Mouse (Mus musculus) right cerebral cortex, postnatal 4 days (tissue): ENCODE measurements at regions not wholly inside any gene's neighbourhood (a gene's known extent, or its start where the extent isn't known, plus 50 kb on each side); places are given as distances from the start of the nearest gene placed in this dataset.
A peak's percentile ranks its signal among the peaks of the same experiment; 100 is the strongest.

Source experiments
- DNase-seq: peaks from one replicate; pipeline ENCODE4 v3.0.0-alpha.2; 2022

GRCm38 (mm10) chr10:72056725-72057124, 597.9 kb upstream of the Zwint start:
- DNase-seq = no peak

- DNase-seq = no peak
These were observed 583.4 kb upstream of the Zwint start for GRCm38 (mm10) chr10:72071185-72071718.

- DNase-seq = no peak
These were observed 576.3 kb upstream of the Zwint start for GRCm38 (mm10) chr10:72078363-72078762.

GRCm38 (mm10) chr10:72096951-72097350, 557.7 kb upstream of the Zwint start:
- DNase-seq = no peak

- DNase-seq = peak; percentile 18
These were observed 555.4 kb upstream of the Zwint start for GRCm38 (mm10) chr10:72099156-72099812.

- no peak for DNase-seq
These were observed 535.2 kb upstream of the Zwint start for GRCm38 (mm10) chr10:72119447-72119846.

- no peak for DNase-seq
These were observed 522.2 kb upstream of the Zwint start for GRCm38 (mm10) chr10:72132407-72132806.
